Mouse (Mus musculus) heart, adult 2 months (tissue): ENCODE measurements around the gene Grb10.

Experiments used
- CTCF ChIP-seq: fragments of 200-600 bp; IDR thresholded peaks from 2 replicates; pipeline ENCODE4 v1.8.1; 2022; ENCODE audit warnings: antibody characterized with exemption, mild to moderate bottlenecking, moderate library complexity
- POLR2A ChIP-seq: fragments of 200-500 bp; IDR thresholded peaks from 2 replicates; pipeline ENCODE4 v1.6.1; 2011; ENCODE audit warnings: mild to moderate bottlenecking, low read depth, low read length, control low read depth; ENCODE audit not compliant: insufficient read depth

GRCm38 (mm10) chr11:11957211-11958060, 81.0 kb downstream of the Grb10 start:
- TF ChIP-seq CTCF (no peak), POLR2A (no peak)
